Mouse (Mus musculus) cerebellum, adult 18-20 months (tissue): Measurements from ENCODE around the gene Elovl5.
"Not testable (repeated sequence)": the region's sequence is repeated elsewhere in the genome, so short reads cannot be mapped to it uniquely, and the experiment has no call there.

Experiments used
- DNase-seq, 2 experiments: peaks; one replicate each; pipeline ENCODE4 v3.0.0; 2021

Gene Elovl5

DNA sequence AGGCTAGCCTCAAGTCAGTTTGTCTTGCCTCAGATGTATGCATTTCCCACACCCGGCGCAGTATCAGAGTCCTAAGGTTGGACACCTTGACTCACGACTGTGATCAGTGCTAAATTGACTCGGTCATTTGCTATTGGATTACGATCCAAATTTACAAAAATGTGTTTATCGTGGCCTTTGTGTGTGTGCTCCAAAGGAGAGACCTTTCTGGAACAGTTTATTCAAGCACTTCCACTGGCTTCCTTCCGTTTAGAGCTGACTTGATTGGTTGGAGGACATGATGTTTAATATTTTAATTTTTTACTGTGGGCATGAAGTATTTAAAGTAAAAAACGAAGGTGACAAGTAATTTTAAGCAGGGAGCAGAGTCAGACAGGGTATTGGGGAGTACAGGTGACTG lies 38.8 kb downstream of the Elovl5 start:
- DNase-seq: no peak

DNA sequence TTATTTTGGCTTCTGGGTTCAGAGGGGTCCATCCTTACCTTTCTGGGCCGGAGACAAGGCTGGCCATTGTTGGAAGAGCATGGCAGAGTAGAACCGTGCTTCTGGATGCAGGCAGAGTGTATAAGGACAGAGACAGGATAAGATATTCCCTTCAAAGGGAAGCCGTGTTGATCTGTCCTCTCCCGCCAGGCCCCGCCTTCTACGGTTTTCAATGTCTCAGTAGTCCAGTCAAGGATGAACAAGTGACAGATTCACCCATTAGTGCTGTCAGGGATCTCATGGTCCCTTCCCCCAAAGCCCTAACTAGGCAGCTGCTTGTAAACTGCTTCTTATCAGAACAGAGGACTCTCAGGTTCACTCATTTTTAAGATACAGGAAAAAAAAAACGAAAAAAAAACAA lies 41.2 kb downstream of the Elovl5 start:
- no peak for DNase-seq

DNA sequence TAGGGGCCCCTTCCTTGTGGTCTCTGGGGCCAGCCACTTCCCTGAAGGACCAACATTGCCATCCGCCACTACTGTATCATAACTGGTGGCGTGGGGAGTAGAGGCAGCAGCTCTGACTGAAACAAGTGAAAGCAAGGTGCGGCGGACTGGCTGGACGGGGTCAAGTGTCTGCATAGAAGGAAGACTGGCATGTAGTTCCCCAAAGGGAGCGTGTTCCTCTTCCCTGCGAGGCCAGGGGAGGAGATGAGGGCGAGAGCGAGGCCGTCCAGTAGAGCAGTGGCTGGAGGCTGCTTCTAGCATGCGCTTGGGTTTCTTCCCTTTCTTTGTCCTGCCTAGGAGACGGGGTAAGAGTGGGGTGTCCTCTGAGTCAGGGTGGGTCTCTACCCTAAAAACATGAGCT lies 42.6 kb downstream of the Elovl5 start:
- no peak for DNase-seq

DNA sequence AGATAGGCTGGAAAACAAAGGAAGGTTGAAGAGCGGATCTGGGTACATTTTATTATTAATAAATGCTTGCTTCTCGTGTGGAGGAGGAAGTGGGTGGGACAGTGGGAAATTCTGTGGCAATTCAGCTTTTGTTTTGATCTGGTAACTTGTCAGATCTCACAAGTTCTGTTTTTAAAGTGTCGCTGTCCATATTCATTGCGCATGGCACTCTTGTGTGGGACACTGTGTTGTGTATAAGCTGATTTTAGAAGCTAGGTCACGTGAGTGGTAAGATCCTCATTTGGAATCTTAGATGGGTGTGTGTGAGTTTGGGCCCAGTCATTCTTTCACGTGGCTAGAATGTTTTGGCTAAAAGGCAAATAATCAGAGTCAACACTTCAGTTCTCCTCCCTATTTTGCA lies 44.2 kb downstream of the Elovl5 start:
- no peak for DNase-seq

DNA sequence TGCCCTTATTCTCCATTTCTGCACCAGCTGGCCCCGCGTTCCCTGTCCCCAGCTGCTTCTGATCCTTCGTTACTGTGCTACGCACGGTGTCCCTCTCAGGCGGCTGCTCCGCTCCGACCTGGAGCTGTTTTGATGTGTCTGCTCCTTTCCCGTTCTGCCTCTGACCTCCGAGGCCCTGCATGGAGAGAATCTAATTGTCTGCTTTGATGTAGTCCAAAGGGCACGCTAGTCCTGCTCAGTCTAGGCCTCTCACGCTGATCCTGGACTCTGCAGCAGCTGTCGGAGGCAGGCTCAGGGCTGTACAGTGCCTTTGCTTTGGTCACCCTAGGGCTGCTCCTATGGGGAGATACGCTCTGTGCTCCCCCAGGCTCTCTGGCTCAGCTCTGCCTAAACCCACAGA lies 46.9 kb downstream of the Elovl5 start:
- no peak for DNase-seq

DNA sequence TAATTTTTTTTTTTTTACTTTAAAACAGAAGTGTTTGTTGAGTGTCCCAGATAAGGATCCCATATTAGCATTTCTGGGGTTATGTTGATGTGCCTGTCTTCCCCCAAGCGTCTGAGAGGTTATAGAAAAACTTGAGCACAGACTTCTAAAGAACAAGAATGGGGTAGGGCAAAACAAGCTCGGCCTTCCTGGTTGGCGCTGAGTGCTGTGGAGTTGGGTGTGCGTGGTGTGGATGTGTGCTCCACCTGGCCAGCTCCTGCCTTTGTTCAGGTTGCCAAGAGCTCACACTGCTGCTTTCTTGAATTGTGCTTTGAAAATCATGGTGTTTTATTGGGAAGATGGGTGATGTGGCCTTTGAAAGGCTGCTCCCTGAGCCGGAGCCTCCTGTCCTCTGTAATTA lies 48.1 kb downstream of the Elovl5 start:
- DNase-seq: no peak

DNA sequence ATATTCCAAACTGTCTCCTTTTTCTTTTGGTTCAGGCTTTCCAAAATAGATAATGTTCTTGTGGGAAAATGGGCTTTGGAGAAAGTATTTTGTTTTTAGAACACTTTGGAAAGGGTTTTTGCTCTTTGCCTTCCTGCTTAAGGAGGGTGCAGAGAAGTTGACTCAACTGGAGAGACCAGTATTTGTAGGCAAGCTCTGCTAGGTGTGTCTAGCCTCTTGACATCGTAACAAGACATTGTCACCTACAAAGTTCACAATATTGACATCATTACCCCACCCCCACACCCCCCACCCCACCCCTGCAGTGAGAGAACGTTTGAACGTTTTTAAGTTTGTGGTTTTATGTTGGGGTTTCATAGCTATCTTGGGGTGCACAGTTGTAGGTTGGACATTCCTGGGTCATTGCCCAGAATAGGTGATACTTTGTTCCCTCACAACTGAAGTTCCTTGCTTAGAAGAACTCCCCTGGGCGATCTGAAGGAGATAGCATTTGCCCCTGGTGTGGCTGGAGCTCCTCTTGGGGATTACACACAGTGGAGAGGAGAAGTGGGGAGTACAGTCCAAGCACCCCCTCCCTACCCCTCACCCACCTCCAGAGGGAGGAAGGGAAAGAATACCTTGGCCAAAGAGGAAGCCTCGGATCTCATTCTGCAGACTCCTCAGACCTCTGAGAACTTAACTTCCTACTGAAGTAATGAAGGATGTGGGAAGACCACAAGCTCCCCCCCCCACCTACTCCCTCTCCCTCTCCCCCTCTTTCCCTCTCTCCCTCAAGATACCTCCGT lies 48.8 kb downstream of the Elovl5 start:
- DNase-seq: no peak

DNA sequence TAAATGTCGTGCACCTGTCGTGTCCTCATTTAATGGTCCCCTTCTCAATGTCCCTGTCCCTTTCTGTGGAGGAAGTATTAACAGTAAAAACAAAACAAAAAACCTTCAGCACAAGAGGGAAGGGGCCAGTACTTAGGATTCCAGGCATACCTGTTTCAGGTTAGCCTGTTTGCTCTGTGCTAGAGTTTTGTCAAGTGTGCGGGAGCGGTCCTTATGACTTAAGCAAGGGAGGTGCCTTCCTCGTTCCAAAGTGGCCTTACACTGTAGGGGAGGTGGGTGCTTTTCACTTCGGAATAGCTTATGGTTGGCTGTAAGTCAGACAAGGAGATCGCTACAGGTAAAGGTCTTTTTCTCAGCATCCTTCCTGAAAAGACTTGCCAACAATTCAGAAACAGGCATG lies 49.7 kb downstream of the Elovl5 start:
- DNase-seq: no peak

DNA sequence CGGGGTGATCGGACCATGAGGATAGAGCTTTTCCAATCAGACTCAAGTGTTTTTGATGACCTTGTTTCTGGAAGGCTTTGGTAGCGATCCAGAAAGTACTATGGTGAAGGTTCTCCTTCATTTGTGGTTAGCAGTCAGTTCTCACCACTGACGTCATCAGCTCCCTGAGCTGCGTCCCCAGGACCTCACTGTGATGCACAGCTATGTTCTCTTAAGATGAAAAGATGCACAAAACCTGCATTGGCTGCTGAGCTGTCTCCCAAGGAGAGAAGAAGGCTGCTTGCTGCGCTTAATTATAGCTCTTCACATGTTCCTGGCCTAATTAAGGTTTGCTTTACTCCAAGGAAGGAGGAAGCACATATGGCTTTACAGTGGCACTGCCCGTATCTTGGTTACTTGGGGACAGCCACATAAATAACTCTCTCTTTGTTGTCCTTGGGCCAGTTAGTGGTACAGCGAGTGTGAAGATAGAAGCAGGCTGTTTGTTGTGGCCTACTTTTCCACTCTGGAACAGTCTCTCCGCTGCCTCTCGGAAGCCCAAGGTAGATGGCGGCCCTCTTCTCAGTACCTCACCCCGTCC lies 50.5 kb downstream of the Elovl5 start:
- peak; percentile 28 to 37 for DNase-seq

DNA sequence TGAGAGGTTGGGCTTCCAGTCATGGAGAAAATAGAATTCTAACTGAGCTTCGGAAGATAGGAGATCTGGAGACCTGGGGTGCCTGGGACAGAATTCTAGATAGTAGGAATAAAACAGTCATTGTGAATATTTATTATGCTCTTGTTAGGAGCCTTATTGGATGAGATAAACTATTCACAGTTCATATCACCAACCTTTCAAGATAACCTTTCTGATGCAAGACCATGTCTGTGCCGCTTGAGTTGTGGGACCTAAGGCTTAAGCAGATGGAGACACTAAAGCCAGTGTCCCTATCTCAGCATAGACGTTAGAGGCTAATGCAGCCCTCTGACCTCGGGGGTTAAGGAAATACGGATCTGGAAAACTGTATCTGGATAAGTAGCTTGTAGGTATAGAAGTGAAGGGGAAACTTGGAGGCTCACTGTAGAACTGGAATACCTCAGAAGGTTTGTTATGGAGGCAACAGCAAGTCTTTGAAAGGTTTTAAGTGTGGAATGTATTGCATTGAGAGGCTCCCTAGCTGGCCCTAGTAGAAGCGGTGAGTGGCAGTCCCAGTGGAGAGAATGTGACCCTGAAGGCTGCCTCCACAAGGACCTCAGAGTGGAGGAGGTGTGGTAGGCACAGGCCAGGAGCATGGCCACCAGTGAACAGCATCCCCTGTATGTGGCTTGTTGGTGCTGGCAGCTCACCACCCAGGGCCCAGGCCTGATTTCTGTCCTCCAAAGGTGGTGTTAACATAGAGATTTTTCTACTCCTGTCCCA lies 52.2 kb downstream of the Elovl5 start:
- no peak for DNase-seq

DNA sequence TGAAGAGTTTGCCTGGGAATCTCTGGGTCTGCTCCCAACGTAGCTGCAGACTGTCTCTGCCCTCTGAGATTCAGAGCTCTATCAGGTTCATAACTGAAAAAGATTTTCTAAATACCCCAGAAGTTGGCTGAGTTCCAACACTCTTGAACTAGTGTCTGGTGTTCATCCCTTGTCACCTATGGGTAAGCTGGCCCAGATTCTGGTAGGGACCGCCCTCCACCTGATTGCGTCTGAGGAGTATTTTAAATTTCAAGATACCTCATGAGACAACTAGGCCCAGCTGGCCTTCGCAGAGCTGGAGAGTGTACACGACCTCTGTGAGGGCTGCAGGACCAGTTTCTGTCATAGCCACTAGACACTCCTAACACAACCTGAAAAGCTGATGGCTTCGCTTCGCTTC lies 61.8 kb downstream of the Elovl5 start:
- no peak for DNase-seq

DNA sequence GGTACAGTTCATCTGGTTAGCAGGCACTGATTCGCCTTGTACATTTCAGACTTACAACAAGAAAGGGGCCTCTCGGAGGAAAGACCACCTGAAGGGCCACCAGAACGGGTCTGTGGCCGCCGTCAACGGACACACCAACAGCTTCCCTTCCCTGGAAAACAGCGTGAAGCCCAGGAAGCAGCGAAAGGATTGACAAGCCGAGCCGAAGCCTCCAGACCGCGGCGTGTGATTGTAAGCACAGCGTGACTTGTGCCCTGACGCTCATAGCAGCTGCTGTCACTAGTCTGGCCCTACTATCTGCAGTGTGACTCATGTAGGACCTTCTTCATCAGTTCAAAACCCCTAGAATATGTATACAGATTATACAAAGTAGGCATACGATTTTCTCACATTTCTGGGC lies 65.5 kb downstream of the Elovl5 start:
- DNase-seq: no peak

DNA sequence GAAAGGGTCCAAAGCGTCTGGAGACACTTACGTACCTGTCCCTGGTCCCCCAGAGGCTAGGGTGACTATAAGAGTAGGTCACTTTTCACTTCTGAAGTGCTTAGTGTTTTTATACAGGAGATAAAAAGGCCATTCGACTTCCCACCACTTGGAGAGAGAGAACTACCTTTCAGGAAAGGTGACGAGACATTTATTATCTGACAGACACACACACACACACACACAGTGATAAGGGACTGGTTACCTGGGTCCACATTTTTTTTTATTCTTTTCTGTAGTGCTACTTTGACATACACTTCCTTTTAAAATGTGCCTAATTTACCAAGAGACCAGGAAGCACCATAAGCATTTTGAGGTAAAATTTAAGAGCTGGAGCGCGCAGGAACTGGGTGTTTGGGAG lies 66.4 kb downstream of the Elovl5 start:
- no peak for DNase-seq

DNA sequence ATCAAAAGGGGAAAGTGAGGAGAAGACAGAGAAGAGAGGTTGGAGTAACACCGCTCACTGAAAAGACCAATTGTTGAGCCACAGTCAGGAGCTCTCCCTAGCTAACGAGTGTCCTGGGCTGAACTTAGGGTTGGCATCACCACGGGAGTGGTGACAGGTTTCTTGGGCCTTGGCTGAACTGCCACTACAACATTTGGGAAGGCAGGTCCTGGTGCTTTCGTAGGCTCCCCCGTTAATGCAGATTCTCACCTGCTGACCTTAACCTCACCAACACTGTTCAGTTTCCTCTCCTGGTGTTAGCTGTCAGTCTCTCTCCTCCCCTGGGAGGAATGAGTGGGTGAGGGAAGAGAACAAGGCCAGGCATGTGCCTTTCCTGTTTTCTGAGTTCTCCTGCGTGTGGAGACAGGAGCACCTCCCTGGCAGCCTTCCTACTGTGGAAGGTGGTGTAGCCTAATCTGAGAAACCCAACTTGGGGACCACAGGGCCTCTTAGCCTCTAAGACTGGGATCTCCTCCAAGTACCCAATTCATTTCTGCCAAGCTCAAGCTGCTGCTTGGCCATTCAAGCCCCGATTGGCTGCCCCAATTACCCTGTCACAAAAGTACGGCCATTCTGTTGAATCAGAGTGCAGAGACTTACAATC lies 69.1 kb downstream of the Elovl5 start:
- no peak for DNase-seq

DNA sequence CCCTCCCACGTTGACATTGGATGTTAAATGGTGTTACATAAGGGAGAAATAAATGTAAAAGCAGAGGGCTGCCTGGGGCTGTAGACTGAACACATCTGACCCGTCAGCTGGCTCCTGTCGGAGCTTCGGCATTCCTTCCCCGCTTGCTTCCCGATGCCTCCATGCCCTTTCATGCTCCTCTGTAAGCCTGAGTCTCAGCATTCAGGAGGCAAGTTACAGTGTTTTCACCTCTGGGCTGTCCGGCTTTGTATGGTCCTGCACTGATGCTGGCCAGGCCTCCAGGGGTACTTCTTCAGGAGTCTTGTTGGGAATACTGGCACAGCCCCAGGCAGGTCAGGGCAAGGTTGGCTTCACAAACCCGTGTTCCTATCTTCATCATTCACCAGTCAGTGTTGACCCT lies 72.5 kb downstream of the Elovl5 start:
- no peak for DNase-seq

DNA sequence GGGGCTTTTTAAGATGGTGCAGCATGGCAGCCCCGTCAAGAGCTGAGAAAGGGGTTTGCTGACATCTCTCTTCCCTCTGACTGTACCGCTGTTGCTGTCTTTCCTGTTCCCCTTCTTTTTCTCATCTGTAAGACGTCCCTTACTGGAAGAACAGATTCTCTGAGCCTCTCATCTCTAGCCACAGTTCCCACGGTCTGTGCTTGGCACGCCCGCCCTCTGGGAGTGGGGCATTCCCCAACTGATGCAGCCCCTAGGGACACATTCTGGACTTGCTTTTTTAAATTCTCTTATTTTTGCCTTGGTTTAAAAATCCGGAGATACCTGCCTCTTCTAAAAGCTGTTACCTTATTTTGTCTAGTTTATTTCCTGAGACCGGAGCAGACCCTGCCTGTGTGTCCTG lies 73.1 kb downstream of the Elovl5 start:
- DNase-seq: no peak

DNA sequence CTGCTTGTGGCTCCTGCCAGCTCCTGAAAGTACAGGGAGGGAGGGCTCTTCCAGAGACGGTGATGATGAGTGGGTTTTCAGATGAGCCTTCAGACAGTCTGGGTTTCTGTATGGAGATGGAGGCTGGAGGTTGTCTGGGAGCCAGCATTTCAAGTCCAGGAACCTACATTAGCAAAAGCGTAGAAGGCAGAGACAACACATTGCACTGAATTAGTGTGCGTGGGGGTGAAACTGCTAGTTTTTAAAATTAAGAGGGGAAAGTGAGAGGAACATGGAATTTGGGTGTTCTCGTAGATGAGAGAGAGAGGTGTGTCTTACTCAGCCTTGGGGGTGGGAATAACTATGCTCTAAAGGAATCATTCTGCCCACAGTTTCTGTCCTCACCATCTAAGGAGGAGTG lies 74.5 kb downstream of the Elovl5 start:
- DNase-seq: no peak

DNA sequence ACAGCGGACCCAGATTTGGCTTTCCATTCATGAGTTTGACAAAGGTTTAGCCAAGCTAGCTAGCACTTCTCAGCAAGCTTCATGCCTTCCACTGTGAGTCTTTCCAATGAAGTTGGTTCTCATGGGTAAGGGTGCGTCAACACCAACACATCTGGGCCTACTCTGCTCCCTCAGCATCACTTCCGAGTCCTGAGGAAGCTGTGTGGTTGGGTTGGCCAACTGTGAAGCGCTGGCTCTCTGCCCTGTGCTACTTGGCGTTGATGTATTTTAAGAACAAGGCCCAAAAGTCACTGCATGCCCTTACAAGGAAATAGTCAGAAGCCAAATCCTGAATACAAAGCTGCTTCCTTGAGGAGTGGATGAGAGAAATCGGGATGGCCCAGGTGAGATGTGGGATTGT lies 75.1 kb downstream of the Elovl5 start:
- no peak for DNase-seq

DNA sequence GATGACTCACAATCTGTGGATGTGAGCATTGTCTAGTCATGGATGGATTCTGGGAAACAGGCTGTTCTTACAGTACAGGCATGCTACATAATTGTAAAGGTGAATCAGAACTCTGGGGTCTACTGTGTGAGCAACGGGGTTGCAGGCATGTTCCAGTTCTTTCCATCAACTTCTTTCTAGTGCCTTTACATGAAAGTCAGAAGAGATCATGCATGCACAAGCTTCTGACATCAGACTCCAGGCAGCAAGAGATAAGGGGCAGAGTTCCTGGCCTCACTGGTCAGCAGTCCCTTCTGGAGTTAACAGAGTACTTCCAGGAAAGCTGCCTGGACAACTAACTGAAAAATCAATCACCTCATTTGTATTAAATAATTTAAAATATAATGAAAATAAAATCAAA lies 75.9 kb downstream of the Elovl5 start:
- DNase-seq: no peak

DNA sequence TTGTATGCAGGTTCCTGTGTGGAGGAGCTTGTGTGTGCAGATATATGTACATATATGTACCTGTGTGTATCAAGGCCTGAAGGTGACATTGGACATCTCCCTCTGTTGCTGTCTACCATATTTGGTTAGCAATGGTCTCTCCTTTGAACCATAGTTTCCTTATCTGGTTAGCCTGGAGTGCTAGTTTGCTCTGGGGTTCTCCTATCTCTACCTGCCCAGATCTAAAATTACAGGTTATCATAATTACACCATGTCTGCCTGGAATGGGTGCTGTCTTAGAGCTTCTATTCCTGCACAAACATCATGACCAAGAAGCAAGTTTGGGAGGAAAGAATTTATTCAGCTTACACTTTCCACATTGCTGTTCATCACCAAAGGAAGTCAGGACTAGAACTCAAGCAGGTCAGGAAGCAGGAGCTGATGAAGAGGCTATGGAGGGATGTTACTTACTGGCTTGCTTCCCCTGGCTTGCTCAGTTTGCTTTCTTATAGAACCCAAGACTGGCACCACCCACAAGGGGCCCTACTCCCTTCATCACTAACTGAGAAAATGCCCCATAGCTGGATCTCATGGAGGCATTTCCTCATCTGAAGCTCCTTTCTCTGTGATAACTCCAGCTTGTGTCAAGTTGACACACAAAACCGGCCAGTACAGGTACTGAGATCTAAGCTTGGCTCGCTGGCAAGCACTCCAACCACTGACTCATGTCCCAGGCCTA lies 76.5 kb downstream of the Elovl5 start:
- DNase-seq: not testable (repeated sequence)

DNA sequence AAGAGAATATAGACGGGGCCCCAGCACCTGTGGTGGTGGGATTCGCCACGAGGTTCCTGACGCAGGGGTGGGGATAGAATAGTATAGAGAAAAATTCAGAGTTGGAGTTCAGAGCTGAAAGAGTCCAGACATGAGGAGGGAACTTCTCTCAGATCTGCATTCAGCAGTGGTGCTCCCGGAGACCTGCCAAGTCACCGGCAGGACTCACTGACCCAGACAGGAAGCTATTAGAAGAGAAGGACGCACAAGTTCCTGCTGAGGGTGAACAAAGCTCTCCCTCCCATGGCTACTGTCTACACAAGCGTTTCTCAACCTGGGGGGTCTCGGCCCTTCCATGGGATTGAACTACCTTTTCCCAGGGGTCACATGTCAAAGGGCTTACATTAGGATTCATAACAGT lies 78.1 kb downstream of the Elovl5 start:
- no peak for DNase-seq

DNA sequence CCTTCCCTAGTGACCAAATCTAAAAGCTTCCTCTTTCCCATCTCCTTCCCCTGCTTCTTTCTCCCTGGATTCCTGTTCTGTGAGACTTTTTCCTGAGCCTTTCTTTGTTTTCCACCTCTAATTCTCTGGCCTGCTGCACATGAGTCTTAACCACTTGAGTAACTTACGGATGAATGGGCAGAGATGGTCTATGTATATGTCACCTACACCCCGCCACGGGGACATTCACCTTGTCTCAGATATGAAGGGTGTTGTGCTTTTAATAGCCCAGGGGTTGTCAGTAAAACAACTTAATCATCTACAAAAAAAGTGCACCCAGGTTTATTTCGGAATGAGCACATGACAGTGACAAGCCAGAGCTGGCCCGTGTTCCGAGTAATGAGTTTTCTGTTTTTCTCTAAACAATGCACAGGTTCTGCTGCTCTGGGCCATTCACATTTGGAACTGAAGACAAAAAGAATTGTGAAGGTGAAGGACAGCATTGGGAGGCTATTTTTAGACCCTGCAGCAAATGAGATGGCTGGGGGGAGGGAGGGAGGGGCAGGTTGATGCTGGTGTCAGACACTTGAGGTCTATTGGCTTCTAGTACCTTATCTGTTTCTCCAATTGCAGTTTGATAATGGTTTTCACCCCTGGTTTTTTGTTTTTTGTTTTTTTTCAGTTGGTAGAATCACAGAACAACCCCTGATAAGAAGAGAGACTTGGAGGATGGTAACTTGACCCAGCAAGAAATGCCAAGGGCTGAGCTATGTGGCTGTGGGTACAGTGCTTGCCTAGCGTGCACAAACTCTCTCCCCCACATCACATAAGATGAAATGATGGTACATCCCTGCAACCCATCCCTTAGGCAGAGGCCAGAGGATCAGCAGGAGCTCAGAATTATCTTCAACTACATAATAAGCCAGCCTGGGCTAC lies 83.7 kb downstream of the Elovl5 start:
- DNase-seq: no peak
